Mouse (Mus musculus) embryonic fibroblast, embryonic 13.5 days (primary cell): ENCODE data around the gene Fasl.

ENCODE experiments used
- CTCF ChIP-seq: IDR thresholded peaks from 2 replicates; pipeline ENCODE4 v1.5.1; 2011; ENCODE audit warnings: mild to moderate bottlenecking, control low read depth, low read length, moderate library complexity, borderline replicate concordance; ENCODE audit not compliant: insufficient read depth
- POLR2A ChIP-seq: IDR thresholded peaks from 2 replicates; pipeline ENCODE4 v1.6.1; 2011; ENCODE audit warnings: low read depth, mild to moderate bottlenecking, control low read depth, low read length, moderate library complexity

DNA sequence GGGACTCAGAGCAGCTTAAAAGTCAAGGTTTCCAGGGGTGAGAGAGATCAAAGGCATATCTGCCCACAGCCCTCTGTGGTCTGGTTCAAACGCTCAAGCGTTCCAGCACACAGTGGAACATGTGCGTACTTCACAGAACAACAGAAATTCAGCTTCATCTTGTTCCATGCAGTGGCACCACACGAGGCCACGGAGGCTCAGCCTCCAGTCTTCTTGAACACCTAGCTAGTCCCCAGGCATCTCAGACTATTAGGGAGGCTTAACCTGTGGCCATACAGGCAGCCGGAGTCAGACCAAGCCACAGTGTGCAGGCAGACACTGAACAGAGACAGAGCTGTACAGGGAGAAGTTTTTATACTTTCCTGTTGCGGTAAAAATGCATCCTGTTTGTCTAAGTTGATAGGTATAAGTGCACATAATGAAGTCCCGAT is 16.3 kb upstream of the Fasl start:
- no peak for TF ChIP-seq CTCF
- TF ChIP-seq POLR2A: no peak
